Mouse (Mus musculus) retina, embryonic 14.5 days (tissue): Measurements from ENCODE around the gene Clpb.
"Not testable (repeated sequence)": the region's sequence is repeated elsewhere in the genome, so short reads cannot be mapped to it uniquely, and the experiment has no call there.

Experiments
- DNase-seq: peaks from one replicate; pipeline ENCODE4 v3.0.0-alpha.2; 2015; ENCODE audit warnings: low spot score

Gene Clpb

GRCm38 (mm10) chr7:101663514-101664159 is at the start of gene Clpb:
TSS of gene Clpb (plus strand) at chr7:101663633.
- DNase-seq = peak; percentile 98

GRCm38 (mm10) chr7:101615406-101615805 is 48.0 kb upstream of the Clpb start:
- no peak for DNase-seq

GRCm38 (mm10) chr7:101616136-101616835 is 47.1 kb upstream of the Clpb start:
- DNase-seq = no peak

GRCm38 (mm10) chr7:101617438-101618165 is 45.8 kb upstream of the Clpb start:
- DNase-seq = no peak

GRCm38 (mm10) chr7:101618273-101618672 is 45.2 kb upstream of the Clpb start:
- no peak for DNase-seq

- DNase-seq = peak; percentile 85
Observed at GRCm38 (mm10) chr7:101620373-101620772, 43.1 kb upstream of the Clpb start.

GRCm38 (mm10) chr7:101621861-101622260 is 41.6 kb upstream of the Clpb start:
- not testable (repeated sequence) for DNase-seq

- DNase-seq = no peak
Observed at GRCm38 (mm10) chr7:101624283-101624682, 39.1 kb upstream of the Clpb start.

- not testable (repeated sequence) for DNase-seq
Observed at GRCm38 (mm10) chr7:101627166-101627565, 36.3 kb upstream of the Clpb start.

- DNase-seq = no peak
Observed at GRCm38 (mm10) chr7:101628481-101628880, 35.0 kb upstream of the Clpb start.

- DNase-seq = no peak
Observed at GRCm38 (mm10) chr7:101633629-101634177, 29.7 kb upstream of the Clpb start.

- no peak for DNase-seq
Observed at GRCm38 (mm10) chr7:101634513-101634912, 28.9 kb upstream of the Clpb start.

GRCm38 (mm10) chr7:101636056-101636455 is 27.4 kb upstream of the Clpb start:
- DNase-seq = no peak

- no peak for DNase-seq
Observed at GRCm38 (mm10) chr7:101643879-101644278, 19.6 kb upstream of the Clpb start.

GRCm38 (mm10) chr7:101649729-101650128 is 13.7 kb upstream of the Clpb start:
- no peak for DNase-seq

- peak; percentile 31 for DNase-seq
Observed at GRCm38 (mm10) chr7:101650565-101650964, 12.9 kb upstream of the Clpb start.

- peak; percentile 80 for DNase-seq
Observed at GRCm38 (mm10) chr7:101653681-101654209, 9.7 kb upstream of the Clpb start.

GRCm38 (mm10) chr7:101654936-101655335 is 8.5 kb upstream of the Clpb start:
- DNase-seq = no peak

- DNase-seq = no peak
Observed at GRCm38 (mm10) chr7:101662006-101662405, 1.4 kb upstream of the Clpb start.

- peak; percentile 74 for DNase-seq
Observed at GRCm38 (mm10) chr7:101666581-101666980, 3.1 kb downstream of the Clpb start.

GRCm38 (mm10) chr7:101671601-101672280 is 8.3 kb downstream of the Clpb start:
- no peak for DNase-seq

- no peak for DNase-seq
Observed at GRCm38 (mm10) chr7:101673497-101673896, 10.1 kb downstream of the Clpb start.
